Comparison of ENCODE assay signal across 8 mouse cellular contexts in the genomic region with DNA sequence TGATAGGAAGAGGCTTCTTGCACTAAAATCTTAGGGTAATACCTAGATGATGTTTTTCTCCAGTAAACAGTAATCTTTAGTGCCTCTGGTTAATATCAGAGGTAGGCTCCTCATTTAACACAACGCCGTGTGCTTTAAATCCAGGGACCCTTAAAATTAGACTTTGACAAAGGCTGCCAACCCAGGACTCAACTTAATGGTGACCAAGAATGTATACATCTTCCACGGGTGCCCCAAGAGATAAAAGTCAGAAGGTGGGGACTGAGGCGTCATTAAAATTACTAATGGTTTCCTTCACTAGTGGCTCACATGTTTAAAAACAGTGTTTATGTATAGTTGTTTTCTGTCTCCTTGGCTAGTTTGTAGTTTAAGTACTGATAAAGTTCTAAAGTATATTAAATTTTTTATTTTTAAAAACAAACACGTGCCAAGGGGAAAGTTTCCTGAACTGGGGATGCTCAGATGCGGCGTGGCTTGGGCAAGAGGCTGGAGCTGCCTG. TPM values are rescaled to one million over a fixed set of nuclear protein-coding genes. Genes with fewer than 3 reads are reported as not detected.
DNase-seq lines count a peak whose midpoint lies in the region; ATAC-seq and TF ChIP-seq lines count a peak whose summit lies in the region.

No protein-coding gene starts in this region.

- peak; percentile 56 for DNase-seq in cerebellum, adult 9-10 months
- no peak for DNase-seq in cerebellum, postnatal 10 days
- no peak for DNase-seq in Muller cell, postnatal 12 days (ENCODE audit: inconsistent ontology term)

- ATAC-seq in megakaryocyte, adult 5-6 weeks (ENCODE audit: poor library complexity, severe bottlenecking): no peak
- no peak for ATAC-seq in limb, embryonic 12.5 days (ENCODE audit: insufficient number of reproducible peaks, insufficient read depth, low FRiP score, low TSS enrichment, low read depth)
- ATAC-seq in megakaryocyte-erythroid progenitor cell, adult 5-6 weeks (replicated peaks; ENCODE audit: low FRiP score, low TSS enrichment, poor library complexity, severe bottlenecking): no peak

- H3K9me3 ChIP-seq in megakaryocyte, embryonic 14.5 days: no peaks in the 10 kb centered on the region
- H3K9me3 ChIP-seq in limb, embryonic 12.5 days: no peaks in the 10 kb centered on the region

- H3K9ac ChIP-seq in limb, embryonic 12.5 days (replicated peaks): peak overlapping the region; percentile 99

- peak overlapping the region; percentile 100 for H3K27ac ChIP-seq in limb, embryonic 12.5 days
- H3K27ac ChIP-seq in small intestine, adult 2 months (ENCODE audit: insufficient read depth, low read depth, low read length): no peak overlapping the region

- 19% methylated on average over 7 of the region's 7 CpGs for WGBS in limb, embryonic 12.5 days
- WGBS in small intestine, adult 2 months: 42% methylated on average over 7 of the region's 7 CpGs

- no peak for TF ChIP-seq POLR2A in small intestine, adult 2 months (IDR thresholded peaks at IDR 0.05; ENCODE audit: low read depth, low read length)

- peak overlapping the region; percentile 79 for H3K4me2 ChIP-seq in limb, embryonic 12.5 days

- peaks cover 63% of the 10 kb centered on the region for H3K4me1 ChIP-seq in megakaryocyte, embryonic 14.5 days
- H3K4me1 ChIP-seq in limb, embryonic 12.5 days (replicated peaks): peaks cover 20% of the 10 kb centered on the region
- H3K4me1 ChIP-seq in small intestine, adult 2 months (ENCODE audit: control insufficient read depth, insufficient read depth, insufficient read length, low read length): peaks cover 12% of the 10 kb centered on the region

- H3K36me3 ChIP-seq in megakaryocyte, embryonic 14.5 days (replicated peaks; ENCODE audit: low read length): peaks cover 1% of the 10 kb centered on the region
- H3K36me3 ChIP-seq in limb, embryonic 12.5 days: no peaks in the 10 kb centered on the region
- no peaks in the 10 kb centered on the region for H3K36me3 ChIP-seq in small intestine, adult 2 months (ENCODE audit: control insufficient read depth, insufficient read depth, low read length)

- peak overlapping the region; percentile 92 for H3K4me3 ChIP-seq in megakaryocyte, embryonic 14.5 days (replicated peaks)
- H3K4me3 ChIP-seq in limb, embryonic 12.5 days (replicated peaks): peak overlapping the region; percentile 95
- peak overlapping the region; percentile 99 for H3K4me3 ChIP-seq in small intestine, adult 2 months (ENCODE audit: low read depth, low read length)

- no peak for TF ChIP-seq CTCF in small intestine, adult 2 months (IDR thresholded peaks at IDR 0.05; ENCODE audit: extremely low read depth, insufficient read length, insufficient replicate concordance, low read depth, low read length)

- no peaks in the 10 kb centered on the region for H3K27me3 ChIP-seq in megakaryocyte, embryonic 14.5 days (replicated peaks)
- no peaks in the 10 kb centered on the region for H3K27me3 ChIP-seq in limb, embryonic 12.5 days
- H3K27me3 ChIP-seq in small intestine, adult 2 months (ENCODE audit: control insufficient read depth, insufficient read depth, low read length): no peaks in the 10 kb centered on the region

RNA-seq across cellular contexts. Expression of a gene that starts 0.6 kb away (rescaled TPM):
- polyA plus RNA-seq in megakaryocyte, embryonic 14.5 days (2012; ENCODE audit: insufficient read depth, low replicate concordance): 638 and 1,212 TPM in 2 replicates
- total RNA-seq in megakaryocyte, adult 5-6 weeks (2015): 496 and 542 TPM in 2 replicates
- total RNA-seq in megakaryocyte, adult 5-6 weeks (2017): 105 and 108 TPM in 2 replicates
- polyA plus RNA-seq in limb, embryonic 12.5 days (2016; fragmentation: Nextera tagmentation; extraction: Ambion mirVana): 362 and 372 TPM in 2 replicates
- polyA plus RNA-seq in small intestine, adult 2 months (2012; rRNA removed): 12.4 and 23.4 TPM in 2 replicates
- total RNA-seq in megakaryocyte-erythroid progenitor cell, adult 5-6 weeks (2014; fragmentation: Nextera tagmentation): 736 and 1,006 TPM in 2 replicates
- 180 and 265 TPM in 2 replicates for total RNA-seq in megakaryocyte-erythroid progenitor cell, adult 5-6 weeks (2017)

RNA-seq across cellular contexts. Expression of a gene that starts 36.8 kb away (rescaled TPM):
- 5.5 and 13.1 TPM in 2 replicates for polyA plus RNA-seq in megakaryocyte, embryonic 14.5 days (2012; ENCODE audit: insufficient read depth, low replicate concordance)
- total RNA-seq in megakaryocyte, adult 5-6 weeks (2015): 4.8 and 12.0 TPM in 2 replicates
- 5.8 and 11.8 TPM in 2 replicates for total RNA-seq in megakaryocyte, adult 5-6 weeks (2017)
- 2.6 and 2.7 TPM in 2 replicates for polyA plus RNA-seq in limb, embryonic 12.5 days (2016; fragmentation: Nextera tagmentation; extraction: Ambion mirVana)
- 0.04 TPM in 1 of 2 replicates, not detected in the other for polyA plus RNA-seq in small intestine, adult 2 months (2012; rRNA removed)
- total RNA-seq in megakaryocyte-erythroid progenitor cell, adult 5-6 weeks (2014; fragmentation: Nextera tagmentation): 120 and 199 TPM in 2 replicates
- 129 and 182 TPM in 2 replicates for total RNA-seq in megakaryocyte-erythroid progenitor cell, adult 5-6 weeks (2017)

RNA-seq across cellular contexts. Expression of a gene that starts 39.0 kb away (rescaled TPM):
- 34.0 and 67.2 TPM in 2 replicates for polyA plus RNA-seq in megakaryocyte, embryonic 14.5 days (2012; ENCODE audit: insufficient read depth, low replicate concordance)
- 39.9 and 45.3 TPM in 2 replicates for total RNA-seq in megakaryocyte, adult 5-6 weeks (2015)
- 52.9 and 53.9 TPM in 2 replicates for total RNA-seq in megakaryocyte, adult 5-6 weeks (2017)
- 91.0 and 91.7 TPM in 2 replicates for polyA plus RNA-seq in limb, embryonic 12.5 days (2016; fragmentation: Nextera tagmentation; extraction: Ambion mirVana)
- 21.2 and 36.0 TPM in 2 replicates for polyA plus RNA-seq in small intestine, adult 2 months (2012; rRNA removed)
- 58.0 and 77.3 TPM in 2 replicates for total RNA-seq in megakaryocyte-erythroid progenitor cell, adult 5-6 weeks (2014; fragmentation: Nextera tagmentation)
- total RNA-seq in megakaryocyte-erythroid progenitor cell, adult 5-6 weeks (2017): 57.8 and 68.7 TPM in 2 replicates

Comparison
In these comparisons a context has a peak if more than half of its experiments do, and no peak if none do; other contexts are left out.
1. RNA of a gene that starts 0.6 kb away (polyA plus RNA-seq): 638 to 1,212 TPM in megakaryocyte, embryonic 14.5 days and 362 to 372 TPM in limb, embryonic 12.5 days; 12.4 to 23.4 TPM in small intestine, adult 2 months; every median in the first group is over 10 times any median in the second.
2. Peak in every context shown above with its lines, with median percentiles within 50 percentile points of each other: H3K4me3 ChIP-seq.